Mouse (Mus musculus): ENCODE results near the gene Prps1l3. TPM values are rescaled to one million over a fixed set of nuclear protein-coding genes. Genes with fewer than 3 reads are reported as not detected.
A peak's percentile ranks its signal among the peaks of the same experiment; 100 is the strongest.

Prps1l3 gene
- polyA plus RNA-seq, 1 experiment: 9.4 TPM

- no peak for TF ChIP-seq POLR2A (IDR thresholded peaks at IDR 0.05; ENCODE audit: extremely low read depth, insufficient read depth, low read length)
- no peak for TF ChIP-seq CTCF (IDR thresholded peaks at IDR 0.05; ENCODE audit: extremely low read depth, insufficient read depth, low read length)
- Histone ChIP-seq H3K4me1 (ENCODE audit: control insufficient read depth, insufficient read depth, low read length) (peaks cover 2% of the 10 kb centered on the region; the same call in 1 of the 2 replicates), H3K4me3 (ENCODE audit: insufficient read depth, low read length) (peak overlapping the region; percentile 59), H3K27ac (ENCODE audit: insufficient read depth, low read length) (no peak overlapping the region)
Observed at GRCm38 (mm10) chr12:57231085-57231875, 1.1 kb downstream of the Prps1l3 start.

DNA sequence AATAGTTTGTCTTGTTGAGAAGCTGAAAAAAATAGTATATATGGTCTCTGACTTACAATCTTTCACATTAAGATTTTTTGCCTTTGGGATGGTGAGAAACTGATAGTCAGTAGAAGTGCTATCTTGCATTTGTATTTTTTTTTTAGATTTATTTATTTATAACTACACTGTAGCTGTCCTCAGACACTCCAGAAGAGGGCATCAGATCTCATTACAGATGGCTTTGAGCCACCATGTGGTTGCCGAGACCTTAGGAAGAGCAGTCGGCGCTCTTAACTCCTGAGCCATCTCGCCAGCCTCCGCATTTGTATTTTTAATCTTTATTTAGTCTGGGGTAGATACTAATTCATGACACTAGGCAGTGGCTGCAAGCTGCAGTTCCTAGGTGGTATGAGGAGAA lies 3.2 kb downstream of the Prps1l3 start:
- Histone ChIP-seq H3K4me3 (ENCODE audit: insufficient read depth, low read length) (no peak overlapping the region), H3K27ac (ENCODE audit: insufficient read depth, low read length) (no peak overlapping the region), H3K4me1 (ENCODE audit: control insufficient read depth, insufficient read depth, low read length) (peaks cover 2% of the 10 kb centered on the region; the same call in 1 of the 2 replicates)
- TF ChIP-seq CTCF (IDR thresholded peaks at IDR 0.05; ENCODE audit: extremely low read depth, insufficient read depth, low read length): no peak
- TF ChIP-seq POLR2A (IDR thresholded peaks at IDR 0.05; ENCODE audit: extremely low read depth, insufficient read depth, low read length): no peak

DNA sequence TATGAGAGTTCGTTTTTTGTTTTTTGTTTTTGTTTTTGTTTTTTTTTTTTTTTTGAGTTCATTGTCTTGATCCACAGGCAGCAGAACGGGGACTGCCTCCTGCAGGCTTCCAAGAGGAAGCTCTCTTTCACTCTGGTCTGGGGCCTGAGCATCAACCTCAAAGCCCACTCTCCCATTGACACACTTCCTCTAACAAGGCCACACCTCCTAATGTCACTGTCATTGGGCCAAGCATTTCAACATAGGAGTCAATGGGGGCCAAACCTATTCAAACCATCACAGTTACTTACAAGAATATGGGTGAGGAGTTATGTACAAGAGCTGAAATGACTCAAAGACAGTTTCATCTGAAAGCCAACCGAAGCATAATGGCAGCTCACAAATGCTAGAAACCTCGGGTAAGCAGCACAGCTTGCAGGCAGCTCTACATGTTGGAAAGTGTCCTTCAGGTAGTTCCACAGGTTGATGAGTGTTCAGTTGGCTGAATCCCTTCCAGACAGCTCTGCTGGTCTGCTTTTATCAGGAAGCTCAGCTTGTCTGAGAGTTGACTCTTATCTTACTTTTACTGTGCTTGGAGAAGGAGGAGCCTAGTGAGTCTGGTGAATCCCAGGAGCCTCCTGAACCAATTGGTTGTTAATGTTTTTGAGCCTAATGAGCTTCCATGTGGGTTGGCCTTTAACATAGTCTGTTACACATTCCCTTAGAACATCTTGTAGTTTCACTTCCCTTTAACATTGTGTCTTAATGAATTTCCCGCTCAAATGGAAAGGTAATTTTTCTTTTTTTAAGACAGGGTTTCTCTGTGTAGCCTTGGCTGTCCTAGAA lies 13.7 kb downstream of the Prps1l3 start:
- Histone ChIP-seq H3K4me1 (ENCODE audit: control insufficient read depth, insufficient read depth, low read length) (no peaks in the 10 kb centered on the region), H3K4me3 (ENCODE audit: insufficient read depth, low read length) (no peak overlapping the region), H3K27ac (ENCODE audit: insufficient read depth, low read length) (no peak overlapping the region)
- no peak for TF ChIP-seq POLR2A (IDR thresholded peaks at IDR 0.05; ENCODE audit: extremely low read depth, insufficient read depth, low read length)
- no peak for TF ChIP-seq CTCF (IDR thresholded peaks at IDR 0.05; ENCODE audit: extremely low read depth, insufficient read depth, low read length)

- Histone ChIP-seq H3K4me3 (ENCODE audit: insufficient read depth, low read length) (no peak overlapping the region), H3K4me1 (ENCODE audit: control insufficient read depth, insufficient read depth, low read length) (no peaks in the 10 kb centered on the region), H3K27ac (ENCODE audit: insufficient read depth, low read length) (no peak overlapping the region)
- TF ChIP-seq CTCF (IDR thresholded peaks at IDR 0.05; ENCODE audit: extremely low read depth, insufficient read depth, low read length) (no peak), POLR2A (IDR thresholded peaks at IDR 0.05; ENCODE audit: extremely low read depth, insufficient read depth, low read length) (no peak)
Observed at GRCm38 (mm10) chr12:57258572-57258971, 28.4 kb downstream of the Prps1l3 start.

DNA sequence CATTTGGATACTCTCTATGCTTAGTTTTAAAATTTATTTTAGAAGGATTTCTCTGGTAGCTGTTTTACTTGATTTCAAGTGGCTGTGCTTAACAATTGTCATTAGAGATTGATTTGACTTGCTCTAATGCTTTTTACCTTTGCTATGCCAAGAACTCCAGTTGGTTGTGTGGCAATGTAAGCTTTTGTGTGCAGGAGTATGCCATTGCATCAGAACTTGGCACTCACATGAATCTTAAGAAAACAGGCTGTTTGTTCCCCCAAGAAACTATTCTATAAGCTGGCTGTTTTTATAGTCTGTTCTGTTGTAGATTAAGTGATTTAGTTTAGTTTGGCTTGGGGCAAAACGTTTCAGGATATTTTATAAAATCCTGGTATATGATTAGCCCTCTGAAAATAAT lies 45.2 kb downstream of the Prps1l3 start:
- H3K4me1 ChIP-seq (ENCODE audit: control insufficient read depth, insufficient read depth, low read length): no peaks in the 10 kb centered on the region
- no peak overlapping the region for H3K27ac ChIP-seq (ENCODE audit: insufficient read depth, low read length)
- no peak for TF ChIP-seq POLR2A (IDR thresholded peaks at IDR 0.05; ENCODE audit: extremely low read depth, insufficient read depth, low read length)
- no peak for TF ChIP-seq CTCF (IDR thresholded peaks at IDR 0.05; ENCODE audit: extremely low read depth, insufficient read depth, low read length)
- no peak overlapping the region for H3K4me3 ChIP-seq (ENCODE audit: insufficient read depth, low read length)

GRCm38 (mm10) chr12:57281155-57282114 lies 51.2 kb downstream of the Prps1l3 start:
- no peaks in the 10 kb centered on the region for H3K4me1 ChIP-seq (ENCODE audit: control insufficient read depth, insufficient read depth, low read length)
- no peak overlapping the region for H3K4me3 ChIP-seq (ENCODE audit: insufficient read depth, low read length)
- no peak overlapping the region for H3K27ac ChIP-seq (ENCODE audit: insufficient read depth, low read length)
- TF ChIP-seq POLR2A (IDR thresholded peaks at IDR 0.05; ENCODE audit: extremely low read depth, insufficient read depth, low read length) (no peak), CTCF (IDR thresholded peaks at IDR 0.05; ENCODE audit: extremely low read depth, insufficient read depth, low read length) (no peak)

GRCm38 (mm10) chr12:57285303-57286059 lies 55.3 kb downstream of the Prps1l3 start:
- no peak overlapping the region for H3K4me3 ChIP-seq (ENCODE audit: insufficient read depth, low read length)
- no peaks in the 10 kb centered on the region for H3K4me1 ChIP-seq (ENCODE audit: control insufficient read depth, insufficient read depth, low read length)
- H3K27ac ChIP-seq (ENCODE audit: insufficient read depth, low read length): no peak overlapping the region
- TF ChIP-seq POLR2A (IDR thresholded peaks at IDR 0.05; ENCODE audit: extremely low read depth, insufficient read depth, low read length) (no peak), CTCF (IDR thresholded peaks at IDR 0.05; ENCODE audit: extremely low read depth, insufficient read depth, low read length) (no peak)

Other genes starting within 250 kb of the Prps1l3 start
- gene Slc25a21, start 32.9 kb upstream of the Prps1l3 start, polyA plus RNA-seq (2012; rRNA removed): 0.47 and 0.77 TPM in 2 replicates
- 4.2 and 4.5 TPM in 2 replicates for gene Mipol1, start within 50 bp of the Prps1l3 start, polyA plus RNA-seq (2012; rRNA removed)

All from cortical plate, adult 2 months (tissue).